Mouse (Mus musculus) olfactory bulb, adult 2 months (tissue): ENCODE measurements around the gene Shld1. TPM values are rescaled to one million over a fixed set of nuclear protein-coding genes. Genes with fewer than 3 reads are reported as not detected.

Experiments used
- H3K27ac ChIP-seq: fragments of 200-500 bp; 2 replicates; pipeline ENCODE4 v1.5.1; 2012; ENCODE audit warnings: low read depth, low read length; ENCODE audit not compliant: insufficient read depth
- H3K4me1 ChIP-seq: fragments of 200-500 bp; 2 replicates; pipeline ENCODE4 v1.6.1; 2012; ENCODE audit warnings: low read length; ENCODE audit not compliant: control insufficient read depth, insufficient read depth
- H3K4me3 ChIP-seq: fragments of 200-500 bp; 2 replicates; pipeline ENCODE4 v1.5.1; 2012; ENCODE audit warnings: mild to moderate bottlenecking, low read depth, low read length, moderate library complexity; ENCODE audit not compliant: insufficient read depth
- CTCF ChIP-seq: fragments of 200-500 bp; IDR thresholded peaks from 2 replicates; pipeline ENCODE4 v1.5.1; 2012; ENCODE audit warnings: low read depth, mild to moderate bottlenecking, low read length, moderate library complexity; ENCODE audit not compliant: insufficient read depth
- POLR2A ChIP-seq: fragments of 200-500 bp; IDR thresholded peaks from 2 replicates; pipeline ENCODE4 v1.6.1; 2012; ENCODE audit warnings: mild to moderate bottlenecking, low read depth, low read length, moderate library complexity; ENCODE audit not compliant: insufficient read depth
- WGBS: fragments of 180-500 bp; shearing (Covaris S2); methylation state at CpG from one replicate; pipeline ENCODE4 v1.1.7; 2018; 5-methylcytosine and 5-hydroxymethylcytosine counted together
- polyA plus RNA-seq: library from polyadenylated mRNA; stranded (reverse); fragments of >200 nt; gene quantifications from 2 replicates; pipeline ENCODE4 v1.2.4, GENCODE M21; 2012; ENCODE audit warnings: low replicate concordance; ENCODE audit not compliant: missing spikeins, insufficient read depth, insufficient read length

Shld1 gene
- polyA plus RNA-seq = not detected in 2 replicates

GRCm38 (mm10) chr2:132686756-132687737 is at the start of gene Shld1:
TSS of gene Shld1 (plus strand) at chr2:132686931.
- 5% methylated on average over 33 of the region's 33 CpGs for WGBS
- Histone ChIP-seq H3K4me3 (peak within 1 kb of the TSS; percentile 77), H3K27ac (peak within 1 kb of the TSS; percentile 92), H3K4me1 (peaks cover 16% of the 10 kb centered on the region)
- TF ChIP-seq CTCF = no peak
- peak; percentile 33; the same call in 1 of the 2 replicates for TF ChIP-seq POLR2A

- no peak for TF ChIP-seq POLR2A
- no peak for TF ChIP-seq CTCF
- Histone ChIP-seq H3K27ac (no peak overlapping the region), H3K4me3 (no peak overlapping the region), H3K4me1 (no peaks in the 10 kb centered on the region)
- WGBS = 93% methylated on average over 6 of the region's 6 CpGs
Measured at GRCm38 (mm10) chr2:132638306-132638705, 48.4 kb upstream of the Shld1 start.

- no peak overlapping the region for H3K4me3 ChIP-seq
- TF ChIP-seq POLR2A (no peak), CTCF (no peak)
- no peak overlapping the region for H3K27ac ChIP-seq
- 78% methylated on average over 7 of the region's 7 CpGs for WGBS
- H3K4me1 ChIP-seq = no peaks in the 10 kb centered on the region
Measured at GRCm38 (mm10) chr2:132639337-132639736, 47.4 kb upstream of the Shld1 start.

- H3K27ac ChIP-seq = no peak overlapping the region
- H3K4me1 ChIP-seq = no peaks in the 10 kb centered on the region
- no peak overlapping the region for H3K4me3 ChIP-seq
- WGBS = 79% methylated on average over 3 of the region's 3 CpGs
- TF ChIP-seq POLR2A (no peak), CTCF (no peak)
Measured at GRCm38 (mm10) chr2:132641196-132641595, 45.5 kb upstream of the Shld1 start.

GRCm38 (mm10) chr2:132643161-132643560 is 43.6 kb upstream of the Shld1 start:
- H3K4me3 ChIP-seq = no peak overlapping the region
- TF ChIP-seq CTCF = no peak
- TF ChIP-seq POLR2A = no peak
- WGBS = 88% methylated on average over 4 of the region's 4 CpGs
- H3K27ac ChIP-seq = no peak overlapping the region
- no peaks in the 10 kb centered on the region for H3K4me1 ChIP-seq

- no peaks in the 10 kb centered on the region for H3K4me1 ChIP-seq
- no peak overlapping the region for H3K4me3 ChIP-seq
- no peak overlapping the region for H3K27ac ChIP-seq
- 74% methylated on average over 17 of the region's 17 CpGs for WGBS
- TF ChIP-seq CTCF (no peak), POLR2A (no peak)
Measured at GRCm38 (mm10) chr2:132646856-132647745, 39.6 kb upstream of the Shld1 start.

- WGBS = 93% methylated on average over 10 of the region's 10 CpGs
- Histone ChIP-seq H3K4me3 (no peak overlapping the region), H3K27ac (no peak overlapping the region), H3K4me1 (no peaks in the 10 kb centered on the region)
- TF ChIP-seq POLR2A (no peak), CTCF (no peak)
Measured at GRCm38 (mm10) chr2:132649352-132649870, 37.3 kb upstream of the Shld1 start.

- TF ChIP-seq CTCF (no peak), POLR2A (no peak)
- 97% methylated on average over 2 of the region's 2 CpGs for WGBS
- Histone ChIP-seq H3K4me1 (no peaks in the 10 kb centered on the region), H3K27ac (no peak overlapping the region), H3K4me3 (no peak overlapping the region)
Measured at GRCm38 (mm10) chr2:132650546-132650945, 36.2 kb upstream of the Shld1 start.
